Mouse (Mus musculus): ENCODE measurements around the gene Pdzd2. TPM values are rescaled to one million over a fixed set of nuclear protein-coding genes. Genes with fewer than 3 reads are reported as not detected.

The Pdzd2 gene
- polyA plus RNA-seq, 1 experiment from 2014 or later: 3.4 TPM

DNA sequence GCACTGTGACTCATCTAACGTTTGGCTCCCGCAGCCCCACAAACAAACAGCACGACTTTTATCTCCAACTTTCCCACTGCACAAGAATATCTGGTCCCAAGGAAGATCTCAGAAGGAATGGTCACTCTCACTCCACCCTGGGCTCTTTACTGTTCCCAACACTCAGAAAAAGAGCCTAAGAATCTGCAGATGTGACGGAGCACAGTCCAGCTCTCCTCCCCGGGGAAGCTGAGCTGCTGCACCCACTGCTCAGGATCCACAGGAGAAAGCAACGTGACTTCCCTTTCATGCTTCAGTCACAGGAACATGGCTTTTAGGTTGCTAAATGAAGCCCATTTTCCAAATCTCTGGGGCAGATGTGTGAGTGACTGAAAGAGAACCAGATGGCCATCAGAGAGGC, 311.9 kb downstream of the Pdzd2 start:
- Histone ChIP-seq H3K9me3 (replicated peaks; ENCODE audit: control insufficient read depth, low read length) (no peaks in the 10 kb centered on the region), H3K4me2 (ENCODE audit: low read depth, low read length) (no peak overlapping the region), H3K4me3 (ENCODE audit: low read depth, low read length) (no peak overlapping the region), H3K27ac (replicated peaks; ENCODE audit: low read depth, low read length) (no peak overlapping the region), H3K9ac (replicated peaks; ENCODE audit: low read length) (no peak overlapping the region), H3K4me1 (ENCODE audit: control insufficient read depth, insufficient read depth, low read length) (no peaks in the 10 kb centered on the region), H3K27me3 (ENCODE audit: control insufficient read depth, insufficient read depth, low read length) (no peaks in the 10 kb centered on the region), H3K36me3 (replicated peaks; ENCODE audit: control insufficient read depth, insufficient read depth, low read depth, low read length) (no peaks in the 10 kb centered on the region)
- ATAC-seq (replicated peaks; ENCODE audit: insufficient number of reproducible peaks, low FRiP score, low TSS enrichment, low read depth) (no peak), DNase-seq (ENCODE audit: low spot score) (no peak)
- 68% methylated on average over 6 of the region's 6 CpGs for WGBS

DNA sequence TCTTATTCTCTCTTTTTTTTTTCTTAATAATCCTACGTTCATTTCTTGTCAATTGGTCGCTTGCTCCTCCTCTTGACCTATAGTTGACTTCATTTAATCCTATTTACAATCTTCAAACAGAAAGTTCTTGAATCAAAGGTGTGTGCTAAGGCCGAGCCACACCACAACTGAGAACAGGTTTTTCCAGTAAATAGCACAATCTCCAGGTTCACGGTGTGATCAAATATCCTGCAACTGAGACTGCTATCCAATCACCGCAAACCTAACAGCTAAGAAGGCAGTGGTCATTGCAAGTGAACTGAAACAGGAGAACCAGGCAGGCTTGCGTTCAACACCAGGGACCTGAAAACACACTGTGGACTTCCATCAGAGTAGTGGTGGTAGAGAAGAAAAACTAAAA, 313.4 kb downstream of the Pdzd2 start:
- no peak for ATAC-seq (replicated peaks; ENCODE audit: insufficient number of reproducible peaks, low FRiP score, low TSS enrichment, low read depth)

DNA sequence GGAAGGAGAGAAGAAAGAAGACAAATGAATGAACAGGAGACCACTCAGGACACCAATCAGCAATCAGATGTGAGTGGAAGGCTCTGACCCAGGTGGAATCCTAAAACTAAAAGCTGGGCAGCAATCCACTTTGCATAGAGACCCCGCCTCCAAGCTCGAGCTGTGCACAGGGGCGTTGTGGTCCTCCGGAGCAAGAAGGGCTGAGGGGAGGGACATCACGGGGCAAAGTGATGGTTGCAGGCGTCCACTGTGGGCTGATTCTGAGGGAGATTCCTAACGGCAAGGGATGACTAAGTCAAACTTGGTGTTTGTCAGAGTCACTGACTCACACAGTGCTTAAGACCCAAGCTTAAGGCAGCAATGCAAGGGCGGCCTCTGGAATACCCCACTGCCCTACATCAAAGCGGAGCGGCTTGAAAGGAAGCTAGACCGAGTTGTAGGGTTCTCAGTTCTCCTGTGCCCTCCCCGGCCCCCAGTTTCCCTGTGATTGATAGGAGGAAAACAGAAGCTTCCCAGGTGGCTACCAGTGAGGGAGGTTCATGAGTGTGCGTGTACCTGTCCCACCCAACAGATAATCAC, 314.6 kb downstream of the Pdzd2 start:
- Histone ChIP-seq H3K9ac (replicated peaks; ENCODE audit: low read length) (no peak overlapping the region), H3K36me3 (replicated peaks; ENCODE audit: control insufficient read depth, insufficient read depth, low read depth, low read length) (no peaks in the 10 kb centered on the region), H3K4me3 (ENCODE audit: low read depth, low read length) (no peak overlapping the region), H3K4me1 (ENCODE audit: control insufficient read depth, insufficient read depth, low read length) (no peaks in the 10 kb centered on the region), H3K27ac (replicated peaks; ENCODE audit: low read depth, low read length) (no peak overlapping the region), H3K9me3 (replicated peaks; ENCODE audit: control insufficient read depth, low read length) (no peaks in the 10 kb centered on the region), H3K27me3 (ENCODE audit: control insufficient read depth, insufficient read depth, low read length) (no peaks in the 10 kb centered on the region), H3K4me2 (ENCODE audit: low read depth, low read length) (no peak overlapping the region)
- WGBS: 54% methylated on average over 13 of the region's 13 CpGs
- no peak for ATAC-seq (replicated peaks; ENCODE audit: insufficient number of reproducible peaks, low FRiP score, low TSS enrichment, low read depth)
- DNase-seq (ENCODE audit: low spot score): no peak

More for the DNA sequence above, 313.4 kb downstream of the Pdzd2 start:
- no peak overlapping the region for H3K4me2 ChIP-seq (ENCODE audit: low read depth, low read length)
- no peak for DNase-seq (ENCODE audit: low spot score)
- no peak overlapping the region for H3K9ac ChIP-seq (replicated peaks; ENCODE audit: low read length)
- no peak overlapping the region for H3K27ac ChIP-seq (replicated peaks; ENCODE audit: low read depth, low read length)
- 81% methylated on average over 6 of the region's 6 CpGs for WGBS
- no peaks in the 10 kb centered on the region for H3K9me3 ChIP-seq (replicated peaks; ENCODE audit: control insufficient read depth, low read length)
- no peaks in the 10 kb centered on the region for H3K4me1 ChIP-seq (ENCODE audit: control insufficient read depth, insufficient read depth, low read length)
- no peak overlapping the region for H3K4me3 ChIP-seq (ENCODE audit: low read depth, low read length)
- H3K27me3 ChIP-seq (ENCODE audit: control insufficient read depth, insufficient read depth, low read length): no peaks in the 10 kb centered on the region
- H3K36me3 ChIP-seq (replicated peaks; ENCODE audit: control insufficient read depth, insufficient read depth, low read depth, low read length): no peaks in the 10 kb centered on the region

DNA sequence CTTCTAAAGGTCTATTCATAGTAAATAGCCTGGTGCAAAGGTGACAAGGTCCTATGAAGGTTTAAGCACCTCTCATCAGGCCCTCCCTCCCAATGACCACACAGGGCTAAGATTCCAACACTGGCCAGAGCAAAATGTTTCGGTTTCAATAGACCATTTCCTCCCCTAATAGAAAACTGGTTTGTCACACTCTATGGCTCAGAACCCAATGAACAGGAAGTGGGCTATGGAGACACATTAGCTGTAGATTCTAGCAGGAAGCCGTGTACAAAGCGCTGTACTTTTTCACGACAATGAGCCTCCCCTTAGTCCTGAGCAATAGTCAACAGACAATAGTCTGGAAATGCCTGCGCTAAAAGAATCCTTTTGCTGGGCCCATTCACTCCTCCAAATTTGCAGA, 315.5 kb downstream of the Pdzd2 start:
- WGBS: 66% methylated on average over 5 of the region's 5 CpGs
- H3K27ac ChIP-seq (replicated peaks; ENCODE audit: low read depth, low read length): no peak overlapping the region
- H3K36me3 ChIP-seq (replicated peaks; ENCODE audit: control insufficient read depth, insufficient read depth, low read depth, low read length): no peaks in the 10 kb centered on the region

DNA sequence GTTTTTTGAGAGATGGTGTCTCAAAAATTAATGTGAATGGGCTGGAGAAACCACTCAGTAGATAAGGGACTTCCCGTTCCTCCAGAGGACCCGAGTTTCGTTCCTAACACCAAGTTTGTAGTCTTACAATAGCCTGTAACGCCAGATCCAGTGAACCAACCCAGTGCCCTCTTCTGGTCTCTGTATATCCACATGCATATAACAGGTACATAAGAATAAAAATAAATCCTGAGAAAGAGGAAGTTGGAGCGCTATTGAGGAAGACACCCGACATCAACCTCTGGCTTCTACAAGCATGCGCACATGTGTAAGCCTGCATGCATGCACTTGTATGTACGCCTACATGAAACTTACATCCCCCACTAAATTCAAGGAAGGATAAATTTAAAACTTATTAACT, 318.8 kb downstream of the Pdzd2 start:
- Histone ChIP-seq H3K4me3 (ENCODE audit: low read depth, low read length) (no peak overlapping the region), H3K9me3 (replicated peaks; ENCODE audit: control insufficient read depth, low read length) (no peaks in the 10 kb centered on the region), H3K4me1 (ENCODE audit: control insufficient read depth, insufficient read depth, low read length) (no peaks in the 10 kb centered on the region), H3K4me2 (ENCODE audit: low read depth, low read length) (no peak overlapping the region), H3K36me3 (replicated peaks; ENCODE audit: control insufficient read depth, insufficient read depth, low read depth, low read length) (no peaks in the 10 kb centered on the region), H3K9ac (replicated peaks; ENCODE audit: low read length) (no peak overlapping the region), H3K27me3 (ENCODE audit: control insufficient read depth, insufficient read depth, low read length) (no peaks in the 10 kb centered on the region), H3K27ac (replicated peaks; ENCODE audit: low read depth, low read length) (no peak overlapping the region)
- no peak for DNase-seq (ENCODE audit: low spot score)
- ATAC-seq (replicated peaks; ENCODE audit: insufficient number of reproducible peaks, low FRiP score, low TSS enrichment, low read depth): no peak
- WGBS: 94% methylated on average over 8 of the region's 8 CpGs

More for the DNA sequence above, 315.5 kb downstream of the Pdzd2 start:
- H3K4me1 ChIP-seq (ENCODE audit: control insufficient read depth, insufficient read depth, low read length): no peaks in the 10 kb centered on the region
- no peak overlapping the region for H3K4me2 ChIP-seq (ENCODE audit: low read depth, low read length)
- H3K4me3 ChIP-seq (ENCODE audit: low read depth, low read length): no peak overlapping the region
- no peak for DNase-seq (ENCODE audit: low spot score)
- no peak overlapping the region for H3K9ac ChIP-seq (replicated peaks; ENCODE audit: low read length)
- no peaks in the 10 kb centered on the region for H3K9me3 ChIP-seq (replicated peaks; ENCODE audit: control insufficient read depth, low read length)
- ATAC-seq (replicated peaks; ENCODE audit: insufficient number of reproducible peaks, low FRiP score, low TSS enrichment, low read depth): no peak
- no peaks in the 10 kb centered on the region for H3K27me3 ChIP-seq (ENCODE audit: control insufficient read depth, insufficient read depth, low read length)

DNA sequence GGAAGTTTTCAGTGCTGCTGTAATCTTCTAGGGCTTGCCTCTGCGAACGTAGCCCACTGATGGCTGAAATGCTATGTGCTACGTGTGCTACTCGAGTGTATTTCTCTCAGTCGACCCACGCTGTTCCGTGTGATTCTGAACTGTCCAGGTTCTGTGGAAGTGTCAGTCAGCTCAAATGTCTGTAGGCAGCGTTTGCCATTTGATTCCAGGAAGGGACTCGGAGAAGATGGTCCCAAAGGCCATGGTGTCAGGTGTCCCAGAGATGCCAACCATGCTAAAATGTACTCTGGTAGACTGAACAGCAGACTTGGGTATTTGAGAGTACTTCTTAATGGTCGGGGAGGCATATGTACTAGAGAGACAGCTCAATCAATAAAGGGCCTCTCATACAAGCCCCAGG, 319.3 kb downstream of the Pdzd2 start:
- WGBS: 84% methylated on average over 10 of the region's 10 CpGs
- H3K27ac ChIP-seq (replicated peaks; ENCODE audit: low read depth, low read length): no peak overlapping the region

DNA sequence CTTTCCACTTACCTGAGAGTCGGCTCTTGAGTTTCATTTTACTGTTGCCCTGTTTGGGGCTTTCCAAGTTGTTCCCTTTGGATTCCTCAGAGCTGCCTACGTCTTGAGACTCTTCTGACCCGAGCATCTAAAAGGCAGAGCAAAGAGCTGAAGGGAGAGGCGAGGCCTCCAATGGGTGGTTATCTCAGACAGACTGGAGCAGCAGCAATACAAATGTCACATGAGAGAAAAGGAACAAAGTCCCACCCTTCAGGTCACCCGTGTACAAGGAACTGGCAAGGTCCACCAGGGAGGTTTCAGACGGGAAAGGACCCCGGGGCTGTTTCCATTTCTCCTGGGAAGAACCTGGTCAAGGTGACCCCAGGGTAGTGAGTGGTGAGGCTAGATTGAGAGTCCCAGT, 320.3 kb downstream of the Pdzd2 start:
- H3K4me3 ChIP-seq (ENCODE audit: low read depth, low read length): no peak overlapping the region
- no peak overlapping the region for H3K4me2 ChIP-seq (ENCODE audit: low read depth, low read length)
- H3K36me3 ChIP-seq (replicated peaks; ENCODE audit: control insufficient read depth, insufficient read depth, low read depth, low read length): no peaks in the 10 kb centered on the region
- no peak overlapping the region for H3K9ac ChIP-seq (replicated peaks; ENCODE audit: low read length)
- no peak overlapping the region for H3K27ac ChIP-seq (replicated peaks; ENCODE audit: low read depth, low read length)
- H3K9me3 ChIP-seq (replicated peaks; ENCODE audit: control insufficient read depth, low read length): no peaks in the 10 kb centered on the region
- ATAC-seq (replicated peaks; ENCODE audit: insufficient number of reproducible peaks, low FRiP score, low TSS enrichment, low read depth) (no peak), DNase-seq (ENCODE audit: low spot score) (no peak)
- H3K27me3 ChIP-seq (ENCODE audit: control insufficient read depth, insufficient read depth, low read length): no peaks in the 10 kb centered on the region
- H3K4me1 ChIP-seq (ENCODE audit: control insufficient read depth, insufficient read depth, low read length): no peaks in the 10 kb centered on the region
- WGBS: 69% methylated on average over 7 of the region's 7 CpGs

More for the DNA sequence above, 319.3 kb downstream of the Pdzd2 start:
- Histone ChIP-seq H3K9me3 (replicated peaks; ENCODE audit: control insufficient read depth, low read length) (no peaks in the 10 kb centered on the region), H3K36me3 (replicated peaks; ENCODE audit: control insufficient read depth, insufficient read depth, low read depth, low read length) (no peaks in the 10 kb centered on the region), H3K4me1 (ENCODE audit: control insufficient read depth, insufficient read depth, low read length) (no peaks in the 10 kb centered on the region), H3K4me2 (ENCODE audit: low read depth, low read length) (no peak overlapping the region), H3K9ac (replicated peaks; ENCODE audit: low read length) (no peak overlapping the region), H3K4me3 (ENCODE audit: low read depth, low read length) (no peak overlapping the region), H3K27me3 (ENCODE audit: control insufficient read depth, insufficient read depth, low read length) (no peaks in the 10 kb centered on the region)
- DNase-seq (ENCODE audit: low spot score) (no peak), ATAC-seq (replicated peaks; ENCODE audit: insufficient number of reproducible peaks, low FRiP score, low TSS enrichment, low read depth) (no peak)

DNA sequence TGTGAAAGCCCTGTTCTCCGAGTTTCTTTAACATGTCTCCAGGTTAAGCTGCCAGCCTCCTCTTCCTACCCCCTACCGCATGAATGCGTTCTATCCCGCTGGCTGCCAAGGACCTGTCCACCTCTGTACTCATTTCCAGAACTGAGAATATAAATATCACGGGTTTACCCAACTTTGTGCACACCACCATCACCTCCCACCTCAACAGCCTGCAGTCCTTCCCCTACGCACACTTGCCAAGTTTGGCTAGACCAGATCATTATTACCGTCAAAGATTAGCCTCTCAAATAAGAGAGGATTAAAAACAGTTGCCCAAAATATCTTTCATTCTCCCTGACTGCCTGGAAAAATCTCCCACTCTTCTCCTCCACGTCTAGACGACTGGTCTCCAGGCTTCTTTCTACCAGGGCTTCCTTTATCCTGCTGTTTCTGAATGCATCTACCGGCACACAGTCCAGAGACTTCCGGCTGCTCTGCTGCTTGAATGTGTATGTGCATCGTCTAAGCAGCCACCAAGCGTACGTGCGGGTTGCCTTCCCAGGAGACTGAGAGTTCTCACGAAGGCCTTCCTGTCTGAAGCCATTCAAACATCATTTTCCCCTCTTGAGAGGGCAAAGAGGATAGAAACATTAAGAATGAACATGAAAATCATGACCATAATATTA, 324.1 kb downstream of the Pdzd2 start:
- no peaks in the 10 kb centered on the region for H3K4me1 ChIP-seq (ENCODE audit: control insufficient read depth, insufficient read depth, low read length)
- ATAC-seq (replicated peaks; ENCODE audit: insufficient number of reproducible peaks, low FRiP score, low TSS enrichment, low read depth) (no peak), DNase-seq (ENCODE audit: low spot score) (no peak)
- H3K9ac ChIP-seq (replicated peaks; ENCODE audit: low read length): no peak overlapping the region
- no peak overlapping the region for H3K4me3 ChIP-seq (ENCODE audit: low read depth, low read length)
- H3K27me3 ChIP-seq (ENCODE audit: control insufficient read depth, insufficient read depth, low read length): no peaks in the 10 kb centered on the region
- 89% methylated on average over 16 of the region's 16 CpGs for WGBS
- H3K27ac ChIP-seq (replicated peaks; ENCODE audit: low read depth, low read length): no peak overlapping the region
- H3K36me3 ChIP-seq (replicated peaks; ENCODE audit: control insufficient read depth, insufficient read depth, low read depth, low read length): no peaks in the 10 kb centered on the region
- H3K4me2 ChIP-seq (ENCODE audit: low read depth, low read length): no peak overlapping the region
- H3K9me3 ChIP-seq (replicated peaks; ENCODE audit: control insufficient read depth, low read length): no peaks in the 10 kb centered on the region

Data from embryonic facial prominence, embryonic 11.5 days (tissue).